Mouse (Mus musculus) right cerebral cortex, postnatal 36 days (tissue): ENCODE measurements around the gene Cfhr2.
"Not testable (repeated sequence)": the region's sequence is repeated elsewhere in the genome, so short reads cannot be mapped to it uniquely, and the experiment has no call there.

ENCODE experiments used
- DNase-seq, 2 experiments: peaks; one replicate each; pipeline ENCODE4 v3.0.0; 2022; ENCODE audit warnings: low spot score in 2 of 2, mixed read lengths in 1 of 2

Gene Cfhr2

GRCm38 (mm10) chr1:139858548-139858947, at the start of gene Cfhr2:
Gene Cfhr2, minus strand, starts transcription at chr1:139858702.
- DNase-seq = no peak

GRCm38 (mm10) chr1:139863751-139864150, 5.2 kb upstream of the Cfhr2 start:
- DNase-seq = no peak

GRCm38 (mm10) chr1:139860176-139860575, 1.7 kb upstream of the Cfhr2 start:
- no peak for DNase-seq

- DNase-seq = no peak
Measured at GRCm38 (mm10) chr1:139839699-139840098, 18.8 kb downstream of the Cfhr2 start.

DNA sequence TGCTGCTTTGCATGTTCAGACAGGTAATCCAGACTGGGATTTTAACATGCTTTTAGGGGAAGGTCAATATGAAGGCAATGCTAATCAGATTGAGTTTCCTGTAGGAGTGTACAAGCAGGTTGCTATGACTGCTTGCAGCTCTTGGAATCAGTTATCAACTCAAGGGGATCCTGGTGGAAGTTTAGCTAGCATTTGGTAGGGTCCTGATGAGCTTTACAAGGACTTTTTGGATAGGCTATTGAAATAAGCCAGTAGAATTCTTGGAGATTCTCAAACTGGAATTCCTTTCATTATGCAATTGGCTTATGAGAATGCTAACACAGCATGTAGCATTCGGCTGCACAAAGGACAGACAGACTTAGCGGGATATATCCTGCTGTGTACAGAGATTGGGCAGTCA, 19.2 kb downstream of the Cfhr2 start:
- DNase-seq = no peak

DNA sequence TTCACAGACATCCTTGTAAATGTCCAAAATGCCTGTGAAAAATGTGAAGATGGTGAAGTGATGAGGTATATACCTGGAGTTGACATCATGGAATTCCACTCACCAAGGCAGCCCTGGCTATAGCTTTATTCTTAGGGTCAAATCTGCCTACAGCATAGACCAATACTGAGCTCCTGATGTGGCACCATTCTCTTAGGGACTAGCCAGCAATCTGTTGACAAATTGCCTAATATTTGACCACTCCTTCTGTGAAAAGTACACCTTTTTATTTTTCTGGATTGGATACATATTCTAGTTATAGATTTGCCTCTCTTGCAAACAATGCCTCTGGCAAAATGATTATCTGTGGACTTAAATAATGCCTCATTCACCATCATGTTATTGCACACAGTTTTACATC, 49.9 kb downstream of the Cfhr2 start:
- no peak for DNase-seq

DNA sequence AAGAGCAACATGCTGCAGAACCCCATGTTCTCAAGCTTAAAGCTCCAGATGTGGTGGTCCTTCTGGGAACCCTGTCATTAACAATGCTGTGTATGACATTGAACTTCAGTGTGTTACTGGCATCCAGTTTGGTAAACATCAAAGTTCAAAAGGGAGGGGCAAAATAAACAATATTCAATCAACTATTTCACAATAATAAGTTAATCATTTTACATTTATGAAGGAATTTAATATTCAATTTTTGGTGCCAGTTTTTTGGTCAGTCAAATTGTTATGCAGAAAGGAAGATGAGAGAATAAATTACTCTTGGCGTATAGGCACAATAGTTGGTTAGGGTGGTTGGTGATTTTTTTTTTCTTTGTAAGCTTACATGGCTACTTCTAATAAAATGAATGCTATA, 77.4 kb downstream of the Cfhr2 start, which contains the start of gene Gm4788:
Gene Gm4788 (minus strand): TSS at position 101 of the 400 bp plus-strand sequence.
- no peak for DNase-seq

- DNase-seq = not testable (repeated sequence)
Measured at GRCm38 (mm10) chr1:139769913-139770312, 88.6 kb downstream of the Cfhr2 start.
